Mouse (Mus musculus) G1E (cell line): ENCODE results near the gene Gm45808.

Experiments
- CTCF ChIP-seq: IDR thresholded peaks from 2 replicates; pipeline ENCODE4 v1.5.1; 2012; ENCODE audit warnings: low read depth, low read length, inconsistent platforms, mixed read lengths
- GATA1 ChIP-seq: IDR thresholded peaks from 2 replicates; pipeline ENCODE4 v1.6.1; 2012; ENCODE audit warnings: borderline replicate concordance, low read length, inconsistent platforms, mixed read lengths
- POLR2AphosphoS5 ChIP-seq: IDR thresholded peaks from 2 replicates; pipeline ENCODE4 v1.6.1; 2012; ENCODE audit warnings: low read depth, low read length, inconsistent platforms; ENCODE audit not compliant: insufficient replicate concordance
- TAL1 ChIP-seq: conservative IDR thresholded peaks from 2 replicates; pipeline ENCODE4 v1.6.1; 2012; ENCODE audit warnings: low read depth, low read length, inconsistent platforms, mixed read lengths

DNA sequence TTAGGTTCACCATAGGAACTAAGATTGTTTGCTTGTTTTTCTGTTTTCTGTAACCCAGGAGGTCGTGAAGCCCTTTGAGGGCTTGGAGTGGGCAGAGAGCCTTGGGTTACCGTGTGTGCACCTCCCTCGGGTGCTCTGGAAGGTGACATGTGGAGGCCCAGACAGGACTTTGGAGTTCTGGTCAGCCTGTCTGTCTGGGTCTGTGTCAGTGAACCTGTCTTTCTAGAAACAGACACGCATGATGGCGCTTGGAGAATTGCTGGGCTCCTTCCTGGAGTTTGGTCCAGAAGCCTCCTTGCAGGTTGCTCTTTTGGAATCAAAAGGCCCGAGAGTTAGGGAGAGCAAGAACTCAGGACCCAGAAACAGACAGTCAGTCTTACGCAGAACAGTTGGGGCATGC, 26.2 kb downstream of the Gm45808 start:
- TF ChIP-seq CTCF (no peak), TAL1 (no peak), GATA1 (no peak), POLR2AphosphoS5 (no peak)
